Mouse (Mus musculus): Measurements from ENCODE around the gene Lipe. TPM values are rescaled to one million over a fixed set of nuclear protein-coding genes. Genes with fewer than 3 reads are reported as not detected.

Lipe gene
- total and polyA plus RNA-seq, 3 experiments: 4.5 to 15.4 TPM; not detected in 1

- TF ChIP-seq BHLHE40 (IDR thresholded peaks at IDR 0.05; ENCODE audit: borderline replicate concordance, low read depth, low read length) (no peak), POLR2AphosphoS2 (IDR thresholded peaks at IDR 0.05; ENCODE audit: low read length) (no peak), ETS1 (IDR thresholded peaks at IDR 0.05; ENCODE audit: low read depth, low read length) (no peak), CHD2 (IDR thresholded peaks at IDR 0.05; ENCODE audit: low read length) (no peak), MXI1 (IDR thresholded peaks at IDR 0.05; ENCODE audit: low read depth, low read length) (no peak), MAFK (IDR thresholded peaks at IDR 0.05; ENCODE audit: borderline replicate concordance, low read depth, low read length) (no peak), HCFC1 (IDR thresholded peaks at IDR 0.05; ENCODE audit: low read depth, low read length) (no peak), MYC (IDR thresholded peaks at IDR 0.05; ENCODE audit: low read depth, low read length) (no peak), MEF2A (IDR thresholded peaks at IDR 0.05; ENCODE audit: extremely low read depth, insufficient replicate concordance, low read depth, low read length, poor library complexity, severe bottlenecking) (no peak), MAZ (IDR thresholded peaks at IDR 0.05; ENCODE audit: low read depth, low read length) (no peak), MAX (IDR thresholded peaks at IDR 0.05; ENCODE audit: low read length) (no peak), RCOR1 (IDR thresholded peaks at IDR 0.05; ENCODE audit: low read depth, low read length) (no peak), TAL1 (IDR thresholded peaks at IDR 0.05; ENCODE audit: low read length) (no peak), POLR2AphosphoS5 (IDR thresholded peaks at IDR 0.05; ENCODE audit: borderline replicate concordance, low read depth, low read length) (no peak), NRF1 (IDR thresholded peaks at IDR 0.05; ENCODE audit: insufficient read depth, low read depth, low read length, poor library complexity, severe bottlenecking) (no peak), RAD21 (IDR thresholded peaks at IDR 0.05; ENCODE audit: low read depth, low read length) (peak; percentile 80), USF2 (IDR thresholded peaks at IDR 0.05; ENCODE audit: borderline replicate concordance in 1 of 2, insufficient read depth in 1 of 2, low read depth in 1 of 2, low read length in 2 of 2) (no peak), GABPA (IDR thresholded peaks at IDR 0.05; ENCODE audit: low read depth, low read length) (no peak), GATA1 (IDR thresholded peaks at IDR 0.05; ENCODE audit: low read depth, low read length) (no peak), USF1 (IDR thresholded peaks at IDR 0.05; ENCODE audit: low read depth, low read length) (no peak), NELFE (IDR thresholded peaks at IDR 0.05; ENCODE audit: low read depth, low read length) (no peak), UBTF (IDR thresholded peaks at IDR 0.05; ENCODE audit: borderline replicate concordance, insufficient read depth, low read depth, low read length) (no peak), SIN3A (IDR thresholded peaks at IDR 0.05; ENCODE audit: low read length) (no peak), ZC3H11A (IDR thresholded peaks at IDR 0.05; ENCODE audit: low read depth, low read length) (peak; percentile 76), SMC3 (IDR thresholded peaks at IDR 0.05; ENCODE audit: low read depth, low read length) (peak; percentile 82), JUND (IDR thresholded peaks at IDR 0.05; ENCODE audit: low read depth, low read length) (no peak), MYB (IDR thresholded peaks at IDR 0.05; ENCODE audit: low read depth, low read length) (no peak), CHD1 (IDR thresholded peaks at IDR 0.05; ENCODE audit: low read depth, low read length) (no peak), ZMIZ1 (IDR thresholded peaks at IDR 0.05; ENCODE audit: low read depth, low read length) (no peak), CTCF (IDR thresholded peaks at IDR 0.05 in 2 of 3, conservative IDR thresholded peaks at IDR 0.05 in 1 of 3; ENCODE audit: control insufficient read depth in 1 of 3, insufficient read depth in 1 of 3, low read depth in 2 of 3, low read length in 3 of 3, poor library complexity in 1 of 3, severe bottlenecking in 1 of 3) (peak; percentile 74 to 93 (median 87)), ELF1 (IDR thresholded peaks at IDR 0.05; ENCODE audit: low read depth, low read length) (no peak)
- no peak overlapping the region for H3K9ac ChIP-seq (ENCODE audit: control insufficient read depth, low read depth, low read length, poor library complexity, severe bottlenecking)
- H3K27me3 ChIP-seq (ENCODE audit: control insufficient read depth in 1 of 2, insufficient read depth in 2 of 2, low read length in 2 of 2): no peaks in the 10 kb centered on the region
- no peaks in the 10 kb centered on the region for H3K36me3 ChIP-seq (ENCODE audit: control insufficient read depth in 1 of 2, insufficient read depth in 2 of 2, low read length in 2 of 2)
- no peak overlapping the region for H3K4me3 ChIP-seq (ENCODE audit: control insufficient read depth in 1 of 2, insufficient read depth in 1 of 2, low read depth in 2 of 2, low read length in 2 of 2)
- H3K4me1 ChIP-seq (ENCODE audit: control insufficient read depth in 1 of 2, insufficient read depth in 2 of 2, low read length in 2 of 2): no peaks in the 10 kb centered on the region
- peak; percentile 78 for DNase-seq (ENCODE audit: low read depth, low spot score)
- no peaks in the 10 kb centered on the region for H3K9me3 ChIP-seq (replicated peaks; ENCODE audit: insufficient read depth, low read length)
- no peak overlapping the region for H3K27ac ChIP-seq (ENCODE audit: control insufficient read depth, low read depth, low read length)
- H3K79me2 ChIP-seq (ENCODE audit: control insufficient read depth, insufficient read depth, low read length, poor library complexity): no peaks in the 10 kb centered on the region
Measured at GRCm38 (mm10) chr7:25333596-25334307, 64.8 kb downstream of the Lipe start.

Measured in MEL (cell line).